Mouse (Mus musculus) thymus, postnatal 14 days (tissue): ENCODE measurements around the gene Gm21976.

Experiments
- DNase-seq: peaks from one replicate; pipeline ENCODE4 v3.0.0; 2021

Gm21976 gene

DNA sequence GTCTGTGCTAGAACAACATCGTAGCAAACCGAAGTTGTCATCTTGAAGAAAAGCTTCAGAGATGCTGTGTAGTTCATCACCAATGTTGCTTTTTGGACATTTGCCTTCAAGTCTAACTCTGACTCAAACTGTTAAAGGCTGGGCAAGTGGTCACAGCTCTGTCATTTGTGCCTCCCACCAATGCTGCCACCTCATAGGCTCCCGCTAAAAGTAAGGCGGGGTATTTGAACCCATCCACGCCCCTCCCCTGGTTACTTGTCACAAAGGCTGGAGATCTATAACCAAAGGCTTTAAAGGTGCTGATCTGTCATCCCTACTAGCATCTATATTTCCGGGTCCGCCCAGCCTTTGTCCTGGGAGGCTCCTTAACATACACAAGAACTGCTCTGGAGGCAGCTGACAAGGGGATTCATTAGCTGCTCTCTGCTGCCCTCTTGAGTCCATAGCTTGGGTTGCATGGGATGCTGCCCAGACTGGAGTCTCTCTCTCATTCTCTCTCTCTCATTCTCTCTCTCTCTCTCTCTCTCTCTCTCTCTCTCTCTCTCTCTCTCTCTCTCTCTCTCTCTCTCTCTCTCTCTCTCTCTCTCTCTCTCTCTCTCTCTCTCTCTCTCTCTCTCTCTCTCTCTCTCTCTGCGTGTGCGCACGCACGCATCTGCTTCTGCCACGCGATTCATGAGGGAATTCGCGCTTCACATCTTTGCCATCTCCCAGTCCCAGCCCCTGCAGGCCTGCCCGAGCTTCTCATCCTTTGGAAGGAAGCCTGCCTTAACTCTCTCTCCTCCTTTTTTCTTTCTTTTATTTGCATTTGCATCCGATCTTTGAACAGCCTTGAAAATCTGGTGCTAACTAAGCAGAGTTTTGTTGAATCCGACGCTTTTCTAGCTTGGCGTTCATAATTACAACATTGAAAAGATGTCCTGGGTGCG is 19.4 kb downstream of the Gm21976 start:
- peak; percentile 63 for DNase-seq

- DNase-seq: no peak
Measured at GRCm38 (mm10) chr13:98305257-98305656, 25.6 kb downstream of the Gm21976 start.

DNA sequence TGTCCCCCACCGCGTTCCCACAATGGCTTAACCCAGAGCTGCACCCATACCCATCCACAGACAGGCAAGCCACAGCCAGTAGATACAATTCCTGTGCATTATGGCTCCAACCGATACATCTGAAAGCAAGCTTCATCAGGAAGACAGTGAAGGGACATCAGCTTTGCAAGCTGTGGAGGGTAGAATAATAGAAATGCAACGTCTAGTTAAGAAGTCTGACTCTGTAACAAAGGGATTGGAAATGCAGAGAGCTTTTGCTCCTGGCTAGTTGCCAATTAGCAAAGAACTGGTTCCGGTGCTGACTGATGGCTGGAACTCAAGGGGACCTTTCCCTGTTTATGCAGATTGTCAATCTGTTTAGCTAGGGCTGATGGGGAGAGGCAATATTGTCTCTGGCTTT is 26.7 kb downstream of the Gm21976 start:
- no peak for DNase-seq

- no peak for DNase-seq
Measured at GRCm38 (mm10) chr13:98306852-98307475, 27.3 kb downstream of the Gm21976 start.

DNA sequence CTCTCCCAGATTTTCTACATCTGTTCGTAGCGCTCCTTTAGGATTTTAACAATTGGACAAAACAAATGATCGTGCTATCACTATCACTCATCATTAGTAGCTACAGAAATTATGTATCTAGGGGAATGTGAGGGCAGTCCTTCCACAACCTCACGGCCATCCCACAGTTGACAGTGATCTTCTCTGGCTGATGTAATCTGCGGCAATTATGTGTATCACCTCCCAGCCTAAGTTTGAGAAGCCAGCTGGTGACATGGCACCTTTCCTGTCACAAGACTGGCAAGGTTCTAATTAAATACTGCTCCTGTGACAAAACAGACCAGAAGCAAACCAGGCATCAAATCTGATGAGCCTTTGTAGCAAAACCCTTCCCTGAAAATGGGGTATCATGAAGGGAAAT is 28.3 kb downstream of the Gm21976 start:
- DNase-seq: no peak

GRCm38 (mm10) chr13:98308724-98309123 is 29.0 kb downstream of the Gm21976 start:
- DNase-seq: no peak

DNA sequence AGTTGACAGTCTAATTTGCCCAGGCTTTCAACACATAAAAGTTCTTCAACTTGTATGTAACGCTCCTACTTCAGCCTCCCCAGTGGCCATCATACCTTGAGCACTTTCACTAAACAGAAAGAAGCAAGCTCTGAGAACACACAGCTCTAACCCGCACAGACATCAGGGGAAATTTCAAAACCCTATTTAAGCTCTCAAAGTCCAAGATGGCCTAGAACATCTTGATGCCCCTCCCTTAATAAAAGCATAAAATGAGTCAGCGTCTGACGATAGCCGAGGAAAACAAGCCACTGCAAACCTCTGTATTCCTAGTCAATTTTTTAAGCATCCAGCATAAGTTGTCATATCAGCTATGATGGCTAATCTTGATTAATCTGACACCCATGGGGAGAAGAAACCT is 31.9 kb downstream of the Gm21976 start:
- no peak for DNase-seq

- no peak for DNase-seq
Measured at GRCm38 (mm10) chr13:98313631-98314030, 33.9 kb downstream of the Gm21976 start.

GRCm38 (mm10) chr13:98315124-98315523 is 35.4 kb downstream of the Gm21976 start:
- DNase-seq: no peak

DNA sequence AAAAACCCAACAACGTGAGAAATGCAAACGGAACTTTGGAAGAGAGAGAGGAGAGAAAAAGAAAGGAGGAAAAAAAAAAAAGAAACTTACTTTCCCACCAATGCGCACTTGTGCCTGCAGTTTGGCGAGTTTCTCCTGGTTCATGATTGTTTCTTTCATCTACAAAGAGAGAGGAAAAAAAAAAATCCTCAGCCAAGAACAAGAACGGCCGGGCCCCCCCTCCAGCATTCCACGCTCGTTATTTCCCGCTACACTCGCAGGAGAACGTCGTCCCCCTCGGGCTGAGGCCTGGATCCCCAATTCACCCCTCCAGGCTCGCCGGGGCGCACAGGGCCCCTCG is 36.4 kb downstream of the Gm21976 start:
- no peak for DNase-seq

DNA sequence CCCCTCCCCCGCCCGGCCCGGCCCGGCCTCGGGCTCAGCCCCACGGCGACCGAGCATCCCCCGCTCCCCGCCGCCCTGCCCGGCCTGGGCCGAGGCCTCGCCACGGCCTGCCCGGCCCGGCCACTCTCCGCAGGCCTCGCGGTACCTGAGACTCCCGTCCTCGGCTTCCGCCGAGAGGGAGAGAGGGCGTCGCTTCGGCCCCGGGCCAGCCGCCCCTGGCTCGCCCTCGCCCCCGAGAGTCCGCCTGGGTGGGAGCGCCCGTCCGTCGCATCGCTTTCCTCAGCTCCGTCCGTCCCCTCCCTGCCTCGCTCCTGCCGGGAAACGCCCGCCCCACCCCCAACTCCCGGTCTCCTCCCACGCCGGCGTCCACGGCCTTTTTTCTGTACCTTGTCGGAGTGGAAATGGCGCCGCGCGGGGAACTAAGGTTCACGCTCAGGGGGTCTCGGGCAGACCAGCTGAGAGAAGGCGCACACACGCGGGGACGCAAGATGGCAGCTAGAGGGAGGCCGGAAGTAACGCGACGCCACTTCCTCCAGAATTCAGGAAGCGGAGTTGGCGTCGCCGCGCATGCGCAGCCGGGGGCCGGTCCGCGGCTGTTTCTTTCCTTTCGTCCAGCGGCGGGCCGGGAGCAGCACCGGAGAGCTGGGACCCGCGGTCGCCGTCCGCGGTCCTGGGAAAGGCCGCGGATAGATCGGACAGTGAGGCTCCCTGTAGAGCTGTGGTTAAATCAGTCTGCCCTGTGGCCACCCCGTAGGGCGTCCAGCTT is 37.0 kb downstream of the Gm21976 start, which contains the start of gene Btf3:
Btf3 (minus strand) TSS at position 527 of the 766 bp plus-strand sequence.
- peak; percentile 92 for DNase-seq

DNA sequence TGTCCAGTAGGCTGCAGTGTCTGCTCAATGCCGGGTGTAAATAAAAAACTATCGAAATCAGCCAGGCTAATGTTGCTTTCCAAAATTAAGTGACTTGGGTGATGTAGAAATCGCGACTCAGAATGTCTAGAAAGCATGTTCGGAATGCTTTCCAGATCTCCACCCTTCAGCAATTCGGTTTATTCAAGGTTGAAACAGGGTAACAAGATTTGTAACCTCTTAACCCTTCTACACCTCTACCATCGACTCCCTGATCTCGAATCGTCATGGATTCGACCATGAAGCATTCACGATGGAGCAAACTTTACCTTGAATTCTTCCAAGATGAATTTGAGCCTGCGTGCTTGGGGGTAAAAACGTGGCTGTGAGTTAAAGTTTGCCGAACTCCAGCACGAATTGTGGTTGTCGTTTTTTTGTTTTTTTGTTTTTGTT is 37.6 kb downstream of the Gm21976 start:
- peak; percentile 13 for DNase-seq

GRCm38 (mm10) chr13:98317911-98318310 is 38.2 kb downstream of the Gm21976 start:
- no peak for DNase-seq

DNA sequence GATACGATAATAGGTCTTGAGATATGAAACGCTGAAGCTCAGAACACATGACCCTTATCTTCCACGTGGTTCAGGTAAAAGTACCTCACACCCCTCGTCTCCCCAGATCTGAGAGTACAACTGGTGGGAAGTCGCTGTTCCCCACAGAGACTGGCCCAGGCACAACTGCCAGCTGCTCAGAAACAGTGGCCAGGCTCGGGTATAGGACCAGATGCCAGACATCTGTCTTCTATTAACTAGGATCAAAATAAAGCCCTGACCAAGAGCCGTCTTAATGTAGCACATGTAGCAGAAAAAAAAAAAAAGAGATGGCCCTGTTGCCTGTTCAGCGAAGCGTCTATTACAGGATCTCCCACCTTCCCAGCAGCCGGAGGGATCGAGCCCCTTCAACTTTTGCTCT is 45.3 kb downstream of the Gm21976 start:
- DNase-seq: no peak

DNA sequence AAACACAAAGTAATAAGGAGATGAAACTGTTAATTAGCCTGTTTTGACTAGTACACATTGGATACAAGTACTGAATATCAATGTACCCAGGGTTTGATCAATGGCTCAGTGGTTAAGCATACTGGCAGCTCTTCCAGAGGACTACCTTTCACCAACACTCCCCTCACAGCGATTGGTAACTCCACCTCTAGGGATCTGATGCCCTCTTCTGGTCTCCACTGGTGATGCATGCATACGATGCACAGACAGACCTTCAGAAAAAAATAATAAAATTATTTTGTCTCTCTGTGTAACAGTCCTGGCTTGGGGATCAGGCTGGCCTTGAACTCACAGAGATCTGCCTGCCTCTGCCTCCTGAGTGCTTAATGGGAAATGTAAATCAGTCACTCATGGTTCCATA is 52.4 kb downstream of the Gm21976 start:
- DNase-seq: peak; percentile 45

DNA sequence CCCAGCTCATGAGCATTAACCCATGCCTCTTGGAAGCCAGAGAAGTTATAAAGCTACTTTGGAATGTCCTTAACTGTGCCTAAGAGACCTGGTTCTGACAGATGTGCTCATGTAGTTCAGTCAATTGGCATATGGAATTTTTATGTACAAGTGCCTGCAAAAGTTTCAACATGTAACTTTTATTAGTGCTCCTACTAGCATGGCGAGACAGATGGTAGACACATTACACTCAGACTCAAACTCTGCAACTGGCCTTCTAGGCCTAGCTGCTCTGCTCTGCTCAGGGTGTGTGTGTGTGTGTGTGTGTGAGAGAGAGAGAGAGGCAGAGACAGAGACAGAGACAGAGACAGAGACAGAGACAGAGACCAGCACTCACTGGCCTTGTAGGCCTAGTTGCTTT is 56.5 kb downstream of the Gm21976 start:
- no peak for DNase-seq

DNA sequence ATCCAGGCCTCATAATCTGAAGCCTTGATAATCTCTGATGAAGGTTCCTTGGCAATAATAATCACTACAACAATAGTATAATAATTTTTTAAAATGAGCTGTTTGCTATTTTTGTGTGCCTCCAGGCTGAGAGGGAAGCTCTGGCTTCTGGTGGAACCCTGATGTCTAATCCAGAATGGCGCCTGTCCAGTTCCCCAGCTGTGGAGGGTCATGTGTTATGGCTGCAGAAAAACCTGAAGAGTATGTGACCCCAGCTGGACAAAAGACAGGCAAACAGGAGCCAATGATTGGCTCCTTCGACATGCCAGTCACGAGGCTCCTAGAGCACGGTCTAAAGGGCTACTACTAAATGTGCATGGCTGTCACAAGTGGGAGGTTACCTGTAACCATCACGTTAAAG is 60.8 kb downstream of the Gm21976 start:
- no peak for DNase-seq

DNA sequence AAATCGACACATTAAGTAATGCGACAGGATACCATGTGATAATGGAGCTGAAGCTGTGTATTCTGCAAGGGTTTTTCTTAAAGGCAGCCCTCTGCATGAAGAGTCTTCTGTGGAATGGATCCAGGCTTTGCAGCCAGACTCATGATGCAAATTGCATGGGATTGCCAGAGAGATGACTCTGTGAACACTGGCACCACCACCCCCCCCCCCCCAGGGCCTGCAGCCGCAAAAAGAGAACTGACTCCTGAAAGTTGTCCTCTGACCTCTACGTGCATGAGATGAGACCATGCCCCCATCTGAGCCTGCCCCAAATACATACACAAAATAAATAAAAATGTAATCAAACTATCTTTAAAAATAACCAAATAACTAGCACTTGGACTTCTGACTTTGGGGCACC is 69.8 kb downstream of the Gm21976 start:
- DNase-seq: no peak

GRCm38 (mm10) chr13:98351527-98351926 is 71.8 kb downstream of the Gm21976 start:
- DNase-seq: peak; percentile 41

GRCm38 (mm10) chr13:98352381-98352975 is 72.8 kb downstream of the Gm21976 start:
- no peak for DNase-seq

GRCm38 (mm10) chr13:98353709-98354089 is 74.0 kb downstream of the Gm21976 start:
- DNase-seq: no peak

GRCm38 (mm10) chr13:98354090-98354801 is 74.6 kb downstream of the Gm21976 start, which contains the start of gene Foxd1:
Gene Foxd1, plus strand, starts transcription at chr13:98354242.
- peak; percentile 19 for DNase-seq
